Mouse (Mus musculus) kidney, postnatal 14 days (tissue): ENCODE results near the gene Opa1.

ENCODE experiments used
- DNase-seq: peaks from one replicate; pipeline ENCODE4 v3.0.0; 2022; ENCODE audit warnings: mixed read lengths

The Opa1 gene

DNA sequence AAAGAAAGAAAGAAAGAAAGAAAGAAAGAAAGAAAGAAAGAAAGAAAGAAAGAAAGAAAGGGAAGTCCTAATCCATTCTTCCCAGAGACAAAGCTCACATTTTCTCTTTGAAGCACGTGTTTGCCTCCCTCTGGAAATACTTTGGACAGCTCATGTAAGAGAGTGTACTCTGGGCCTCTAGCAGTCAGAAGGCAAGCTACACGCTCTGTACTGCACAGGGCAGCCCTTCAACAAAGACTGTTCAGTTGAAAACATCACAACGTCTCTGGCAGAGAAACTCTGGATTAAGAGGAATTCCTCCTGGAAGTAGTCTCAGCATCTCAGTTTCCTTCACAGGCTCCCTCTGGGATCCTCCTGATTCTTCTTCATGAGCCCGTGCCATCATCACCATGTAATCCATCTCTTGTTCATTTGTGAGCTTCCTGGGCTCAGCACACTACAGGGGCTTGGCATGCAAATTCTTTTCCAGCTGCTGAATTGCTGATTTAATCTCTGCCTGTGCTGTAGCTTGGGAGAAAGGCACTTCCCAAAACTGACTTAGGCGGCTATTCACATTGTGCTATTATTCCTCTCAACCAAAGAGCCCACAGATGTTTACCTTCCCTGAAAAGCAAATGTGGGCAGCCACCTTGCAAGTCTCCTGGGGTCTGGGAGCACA is 114.0 kb downstream of the Opa1 start:
- DNase-seq, result no peak

- no peak for DNase-seq
Measured at GRCm38 (mm10) chr16:29693791-29694419, 114.8 kb downstream of the Opa1 start.

DNA sequence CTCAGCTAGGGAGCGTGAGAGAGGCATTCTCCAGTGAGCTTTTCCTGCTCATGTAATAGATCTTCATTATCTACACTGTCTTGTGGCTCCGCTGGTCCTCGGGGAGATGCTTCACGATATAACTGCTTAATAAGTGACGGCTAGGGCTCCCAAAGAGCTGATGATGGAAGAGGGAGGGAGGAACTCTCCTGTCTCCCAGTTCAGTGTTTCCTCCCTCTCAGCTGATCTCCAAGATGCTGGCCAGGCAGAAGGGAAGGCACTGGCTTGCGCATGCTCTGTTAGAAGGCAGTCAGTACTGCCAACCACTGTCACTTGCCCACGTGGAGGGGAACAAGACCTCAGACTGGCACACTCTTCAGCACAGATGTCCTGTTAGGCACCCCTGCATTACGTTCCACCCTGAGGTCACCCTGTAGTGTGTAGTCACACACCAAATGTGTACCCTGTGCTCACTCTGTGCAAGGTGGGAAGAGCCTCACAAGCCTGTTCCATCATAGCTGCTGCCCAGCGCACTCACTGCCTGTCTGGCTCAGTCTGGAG is 115.4 kb downstream of the Opa1 start:
- no peak for DNase-seq
